Mouse (Mus musculus): ENCODE measurements around the gene Olfr450. TPM values are rescaled to one million over a fixed set of nuclear protein-coding genes. Genes with fewer than 3 reads are reported as not detected.

The Olfr450 gene
- polyA plus RNA-seq (2015; fragmentation: Nextera tagmentation; extraction: Ambion mirVana) = not detected in 2 replicates

DNA sequence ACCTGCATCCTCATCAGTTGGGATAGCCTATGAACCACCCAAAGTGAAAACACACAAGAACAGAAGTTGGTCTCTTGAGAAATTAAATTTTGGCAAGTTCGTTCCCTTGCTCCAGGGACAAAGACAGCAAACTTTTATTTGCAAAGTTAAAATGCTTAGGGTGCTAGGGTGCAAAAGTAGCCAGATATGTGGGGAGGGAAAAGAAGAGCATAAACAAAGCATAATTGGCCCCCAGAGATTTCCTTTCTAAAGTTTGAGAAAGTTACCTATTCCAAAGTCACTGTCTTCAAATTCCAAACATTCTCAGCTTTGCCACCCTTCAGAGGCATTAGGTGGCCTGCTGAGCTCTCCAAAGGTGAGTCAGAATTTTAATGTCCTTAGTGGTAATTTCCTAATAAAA is at the start of gene Olfr450:
Gene Olfr450, plus strand, starts transcription at position 301 of the 400 bp plus-strand sequence.

DNA sequence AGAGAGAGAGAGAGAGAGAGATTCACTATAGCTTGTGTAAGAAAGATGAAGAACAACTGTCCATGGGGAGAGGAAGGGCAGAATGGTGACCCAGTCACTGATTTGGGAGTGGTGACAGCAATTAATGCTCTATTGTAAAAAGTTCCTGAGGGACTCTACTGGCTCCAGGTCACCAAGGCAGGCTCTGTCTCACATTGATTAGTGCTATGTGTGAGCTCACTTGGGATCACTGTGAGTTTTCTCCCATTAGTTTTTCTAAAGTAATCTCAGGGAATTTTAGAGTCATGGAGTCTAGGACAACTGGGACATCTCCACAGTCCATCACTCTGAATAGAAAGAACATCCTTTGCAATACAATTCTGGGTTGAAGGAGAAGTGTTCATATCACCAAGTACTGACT is 26.9 kb upstream of the Olfr450 start, which contains the start of gene Olfr452:
Gene Olfr452, plus strand, starts transcription at position 301 of the 400 bp plus-strand sequence.

DNA sequence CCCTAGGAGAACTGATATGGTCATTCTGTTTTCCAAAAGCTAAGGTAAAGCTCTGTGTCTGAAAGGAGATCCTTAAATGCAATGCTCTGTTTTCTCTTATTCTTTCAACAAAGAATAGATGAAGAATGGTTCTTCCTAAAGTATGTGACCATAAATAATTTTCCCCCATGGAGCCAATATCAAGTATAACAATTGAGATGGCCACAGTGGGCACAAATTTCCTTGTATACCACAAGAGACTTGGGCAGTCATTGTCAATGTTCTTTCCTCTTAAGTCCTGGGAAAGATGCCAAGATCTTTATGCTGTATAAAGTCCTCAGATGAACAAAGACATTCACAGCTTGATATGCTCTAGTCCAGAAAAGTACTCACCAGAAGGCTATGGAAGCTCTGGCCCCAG is 22.3 kb downstream of the Olfr450 start, which contains the start of gene Olfr449:
Gene Olfr449, plus strand, starts transcription at position 301 of the 400 bp plus-strand sequence.

Other genes with a start within 250 kb of the Olfr450 start
- gene Tcaf3, start 214.2 kb upstream of the Olfr450 start, polyA plus RNA-seq (2015; fragmentation: Nextera tagmentation; extraction: Ambion mirVana) = not detected in 2 replicates
- gene Tcaf2, start 166.7 kb upstream of the Olfr450 start, polyA plus RNA-seq (2015; fragmentation: Nextera tagmentation; extraction: Ambion mirVana) = 2.6 TPM in 2 replicates
- 161 and 171 TPM in 2 replicates for gene Tcaf1, start 101.9 kb upstream of the Olfr450 start, polyA plus RNA-seq (2015; fragmentation: Nextera tagmentation; extraction: Ambion mirVana)
- gene Olfr453, start 72.6 kb upstream of the Olfr450 start, polyA plus RNA-seq (2015; fragmentation: Nextera tagmentation; extraction: Ambion mirVana) = not detected in 2 replicates
- gene Olfr38, start 55.5 kb upstream of the Olfr450 start, polyA plus RNA-seq (2015; fragmentation: Nextera tagmentation; extraction: Ambion mirVana) = not detected in 2 replicates
- gene Olfr452, start 26.8 kb upstream of the Olfr450 start, polyA plus RNA-seq (2015; fragmentation: Nextera tagmentation; extraction: Ambion mirVana) = not detected in 2 replicates
- not detected in 2 replicates for gene Olfr449, start 22.4 kb downstream of the Olfr450 start, polyA plus RNA-seq (2015; fragmentation: Nextera tagmentation; extraction: Ambion mirVana)
- gene Olfr448, start 78.5 kb downstream of the Olfr450 start, polyA plus RNA-seq (2015; fragmentation: Nextera tagmentation; extraction: Ambion mirVana) = not detected in 2 replicates
- gene Olfr447, start 96.9 kb downstream of the Olfr450 start, polyA plus RNA-seq (2015; fragmentation: Nextera tagmentation; extraction: Ambion mirVana) = not detected in 2 replicates
- gene Olfr446, start 109.4 kb downstream of the Olfr450 start, polyA plus RNA-seq (2015; fragmentation: Nextera tagmentation; extraction: Ambion mirVana) = not detected in 2 replicates
- gene Olfr444, start 137.1 kb downstream of the Olfr450 start, polyA plus RNA-seq (2015; fragmentation: Nextera tagmentation; extraction: Ambion mirVana) = not detected in 2 replicates

Data from neural tube, postnatal 0 days (tissue).